Mouse (Mus musculus) neural tube, embryonic 10.5 days (tissue): ENCODE data around the gene Numb.

Experiments used
- DNase-seq: peaks from one replicate; pipeline ENCODE4 v3.0.0-alpha.2; 2017; ENCODE audit warnings: low spot score; ENCODE audit errors: extremely low spot score

Gene Numb

DNA sequence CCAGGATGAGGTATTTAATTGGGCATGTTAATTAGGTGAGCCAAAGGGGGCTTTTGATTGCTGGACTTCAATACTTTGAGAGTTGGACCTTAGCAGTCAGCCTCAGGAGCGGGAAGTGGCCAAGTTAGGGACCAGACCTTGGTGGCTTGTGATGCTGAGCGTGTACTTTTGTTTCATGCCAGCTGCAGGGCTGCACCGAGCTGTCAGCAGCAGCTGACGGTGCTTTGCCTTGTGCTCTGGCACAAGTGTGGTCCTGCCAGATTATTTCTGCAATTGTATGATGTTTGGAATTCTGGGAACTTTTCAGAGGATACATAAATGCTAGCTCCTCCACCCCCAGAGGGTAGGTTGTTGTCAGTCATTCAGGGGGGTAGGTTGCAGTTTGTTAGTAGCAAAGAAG, 136.4 kb downstream of the Numb start:
- DNase-seq: no peak

DNA sequence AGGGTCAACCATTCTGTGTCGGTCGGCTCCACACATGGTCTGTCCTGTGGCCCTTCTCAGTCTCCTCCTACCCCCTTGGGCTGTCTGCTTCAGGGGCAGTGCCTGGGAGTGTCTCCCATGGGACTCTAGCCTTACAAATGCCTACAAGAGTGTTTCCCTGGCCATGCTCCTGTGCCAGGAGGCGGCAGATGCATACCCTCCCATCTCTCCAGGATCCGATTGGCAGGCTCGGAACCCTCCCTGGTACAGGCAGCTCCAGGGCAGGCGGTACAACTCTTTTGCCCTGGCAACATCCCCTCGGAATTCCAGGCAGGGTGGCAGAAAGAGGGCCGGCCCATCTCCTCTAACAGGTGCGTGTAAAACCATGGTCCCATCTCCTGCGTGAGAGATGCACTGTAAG, 139.1 kb downstream of the Numb start:
- DNase-seq: no peak

DNA sequence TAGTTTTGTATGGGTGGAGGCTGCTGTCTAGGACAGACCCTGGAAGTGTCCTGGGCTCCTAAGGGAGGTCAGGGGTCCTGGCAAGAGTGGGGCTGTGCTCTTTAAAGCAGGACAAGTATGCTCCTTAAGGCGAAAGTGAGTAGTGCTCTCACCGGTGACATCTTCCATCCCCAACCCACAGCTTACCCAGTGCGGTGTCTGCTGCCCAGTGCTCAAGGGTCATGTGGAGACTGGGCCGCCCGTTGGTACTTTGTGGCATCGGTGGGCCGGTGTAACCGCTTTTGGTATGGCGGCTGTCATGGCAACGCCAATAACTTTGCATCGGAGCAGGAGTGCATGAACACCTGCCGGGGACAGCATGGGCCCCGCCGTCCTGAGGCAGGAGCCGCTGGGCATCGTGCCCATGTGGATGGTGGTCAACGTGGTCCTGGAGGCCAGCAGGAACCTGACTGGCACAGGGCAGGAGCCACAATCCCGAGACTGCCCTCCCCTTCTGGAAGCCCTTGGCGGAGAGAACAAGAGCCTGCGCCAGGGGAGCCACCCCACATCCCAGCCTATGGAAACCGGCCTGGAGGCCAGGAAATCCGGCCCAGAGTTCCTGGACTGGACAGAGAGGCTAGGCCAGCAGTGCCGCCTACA, 140.0 kb downstream of the Numb start:
- DNase-seq: no peak

DNA sequence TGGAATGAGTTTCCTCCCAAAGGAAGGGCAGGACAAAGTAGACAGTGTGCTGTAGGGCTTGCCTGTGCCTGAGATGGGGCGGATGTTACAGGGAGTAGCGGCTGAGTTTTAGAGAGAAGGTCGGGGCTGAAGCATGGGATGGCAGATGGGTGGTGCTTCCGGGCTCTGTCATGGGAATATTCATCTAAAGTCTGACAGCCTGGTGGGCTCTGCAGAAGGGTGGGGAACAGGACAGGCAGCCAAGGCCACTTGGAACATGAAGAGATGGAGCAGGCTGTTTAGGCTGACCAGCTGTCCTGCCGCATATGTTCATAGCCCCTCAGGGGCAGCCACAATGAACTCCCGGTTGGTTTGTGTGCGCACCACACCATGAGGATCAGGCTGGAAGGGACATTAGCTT, 140.5 kb downstream of the Numb start:
- DNase-seq: no peak

DNA sequence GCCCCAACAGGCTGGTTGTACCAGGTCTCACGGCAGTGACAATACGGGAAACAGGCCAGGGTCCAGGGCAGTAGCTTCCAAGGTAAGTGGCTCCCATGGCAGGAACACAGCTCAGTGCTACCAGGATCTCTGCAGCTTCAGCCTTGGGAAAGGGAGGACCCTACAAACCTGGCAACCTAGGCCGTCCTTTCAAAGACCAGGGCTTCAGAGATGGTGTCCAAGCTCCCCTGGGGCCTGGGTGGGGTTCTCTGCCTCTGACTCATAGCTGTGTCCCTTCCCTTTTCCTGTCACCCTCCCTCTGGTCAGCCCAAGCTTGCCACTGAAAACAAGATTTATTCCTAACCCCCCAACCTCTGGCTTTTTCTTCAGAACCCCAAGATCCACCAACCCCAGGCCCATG, 141.6 kb downstream of the Numb start:
- no peak for DNase-seq

DNA sequence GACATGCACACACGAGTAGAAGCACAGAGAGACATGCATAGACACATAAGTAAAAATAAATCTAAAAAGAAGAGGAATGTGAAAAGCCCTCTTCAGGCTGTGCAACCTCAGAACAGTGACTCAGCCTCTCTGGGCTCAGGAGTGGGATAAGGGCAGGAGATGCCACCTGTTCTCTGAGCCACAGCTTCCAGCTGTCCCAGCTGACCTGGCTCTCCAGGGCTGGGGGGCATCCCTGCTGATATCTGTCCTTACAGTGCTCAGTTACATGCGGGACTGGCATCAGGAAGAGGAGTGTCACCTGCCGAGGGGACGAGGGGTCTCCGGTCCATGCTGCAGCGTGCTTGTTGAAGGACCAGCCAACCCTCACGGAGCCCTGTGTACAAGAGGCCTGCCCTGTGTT, 145.0 kb downstream of the Numb start:
- no peak for DNase-seq

DNA sequence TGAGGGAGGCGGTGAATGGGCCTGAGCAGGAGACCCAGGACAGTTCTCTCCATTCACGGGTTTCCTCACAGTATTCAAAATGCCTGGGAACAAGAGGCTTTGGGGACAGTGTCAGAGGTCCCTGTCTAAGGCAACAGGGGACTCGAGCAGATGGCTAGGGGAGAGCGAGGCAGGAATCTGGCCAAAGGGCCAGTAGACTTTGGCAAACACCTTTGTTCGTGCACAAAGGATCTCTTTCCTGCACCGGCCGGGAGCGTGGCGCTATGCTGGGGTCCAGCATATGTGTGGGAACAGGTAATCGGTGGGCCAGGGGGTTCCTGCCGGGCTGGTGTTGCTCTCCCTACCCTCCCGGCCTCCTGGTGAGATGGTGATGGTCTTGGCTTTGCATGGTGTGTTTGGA, 146.1 kb downstream of the Numb start:
- no peak for DNase-seq

DNA sequence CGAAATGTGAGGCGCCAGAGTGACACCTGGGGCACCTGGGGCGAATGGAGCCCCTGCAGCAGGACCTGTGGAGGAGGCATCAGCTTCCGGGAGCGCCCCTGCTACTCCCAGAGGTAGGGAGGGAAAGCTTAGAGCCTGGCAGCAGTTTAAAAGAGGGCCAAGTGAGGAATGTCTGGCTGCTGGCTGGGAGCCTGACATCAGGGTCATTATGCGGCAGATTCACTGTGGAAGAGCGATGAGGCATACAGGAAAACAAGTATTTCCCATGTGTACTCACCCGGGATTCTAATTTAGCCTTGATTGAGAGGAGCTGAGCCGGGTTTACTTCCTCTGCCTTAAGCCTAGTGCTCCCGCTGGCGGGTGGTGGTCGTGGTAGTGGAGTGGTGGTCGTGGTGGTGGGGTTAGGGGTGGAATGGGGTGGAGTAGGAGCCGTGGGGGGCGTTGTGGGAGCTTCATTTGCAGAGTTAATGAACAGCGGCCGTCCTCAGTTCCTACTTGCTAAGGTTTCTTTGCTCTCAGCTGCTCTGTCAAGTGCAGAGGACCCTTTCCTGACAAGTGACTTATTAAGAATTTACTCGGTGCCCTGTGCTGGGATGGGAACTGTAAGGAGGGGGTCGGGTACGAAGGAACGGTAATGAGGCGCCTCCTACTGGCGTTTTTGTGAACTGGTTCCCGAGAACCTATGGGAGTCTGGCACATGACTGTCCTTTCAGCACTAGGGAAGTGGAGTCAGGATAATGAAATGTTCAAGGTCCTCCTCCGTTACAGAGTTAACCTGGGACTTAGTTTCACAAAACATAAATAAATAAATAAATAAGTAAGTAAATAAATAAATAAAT, 151.1 kb downstream of the Numb start:
- peak; percentile 82 for DNase-seq

DNA sequence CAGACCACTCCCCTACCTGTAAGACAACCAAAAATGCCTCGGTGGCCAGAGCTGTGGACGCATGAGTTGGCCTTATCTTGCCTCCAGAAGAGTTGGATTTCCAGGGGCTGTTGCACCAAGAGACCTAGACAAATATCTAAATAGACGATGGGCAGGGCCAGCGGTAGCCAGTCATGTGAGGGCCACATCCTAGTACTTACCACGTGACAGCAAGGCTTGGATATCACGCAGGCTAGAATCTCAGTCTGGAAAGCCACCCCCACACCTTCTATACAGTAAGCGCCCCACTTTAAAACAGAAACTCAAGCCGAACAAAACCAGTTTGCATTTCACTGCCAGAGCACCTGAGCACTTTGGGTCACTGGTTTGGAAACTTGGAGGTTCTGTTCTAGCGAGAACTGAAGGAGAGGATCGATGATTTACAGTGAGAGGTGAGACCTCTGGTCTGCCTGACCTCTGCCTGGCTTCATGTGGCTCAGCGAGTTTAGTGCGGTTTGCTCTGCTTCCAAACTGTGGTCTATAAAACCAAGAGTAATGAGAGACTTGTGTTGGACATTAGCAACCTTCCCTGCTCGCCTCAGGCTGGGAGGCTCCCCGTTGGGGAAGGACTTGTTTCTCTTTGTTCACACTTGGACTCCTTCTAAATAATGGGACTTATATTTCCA, 153.4 kb downstream of the Numb start:
- no peak for DNase-seq

DNA sequence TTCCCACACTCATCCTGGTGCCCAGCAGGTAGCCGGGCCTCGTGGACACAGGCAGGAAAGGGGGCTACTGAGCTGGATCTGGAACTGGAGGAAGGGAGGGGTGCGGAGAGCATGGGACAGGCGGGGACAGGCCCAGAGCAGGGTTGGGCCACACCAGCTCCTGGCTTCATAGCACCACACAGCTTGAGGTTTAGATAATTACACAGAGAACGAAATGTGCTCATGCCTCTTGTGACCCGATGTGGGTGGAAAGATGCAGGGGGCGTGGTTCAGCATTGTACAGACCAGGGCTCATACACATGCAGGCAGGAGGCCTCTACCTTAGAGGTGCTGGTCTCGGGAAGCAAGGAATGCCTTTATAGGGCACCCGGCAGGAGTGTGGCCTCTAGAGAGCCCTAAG, 153.9 kb downstream of the Numb start:
- DNase-seq: no peak

DNA sequence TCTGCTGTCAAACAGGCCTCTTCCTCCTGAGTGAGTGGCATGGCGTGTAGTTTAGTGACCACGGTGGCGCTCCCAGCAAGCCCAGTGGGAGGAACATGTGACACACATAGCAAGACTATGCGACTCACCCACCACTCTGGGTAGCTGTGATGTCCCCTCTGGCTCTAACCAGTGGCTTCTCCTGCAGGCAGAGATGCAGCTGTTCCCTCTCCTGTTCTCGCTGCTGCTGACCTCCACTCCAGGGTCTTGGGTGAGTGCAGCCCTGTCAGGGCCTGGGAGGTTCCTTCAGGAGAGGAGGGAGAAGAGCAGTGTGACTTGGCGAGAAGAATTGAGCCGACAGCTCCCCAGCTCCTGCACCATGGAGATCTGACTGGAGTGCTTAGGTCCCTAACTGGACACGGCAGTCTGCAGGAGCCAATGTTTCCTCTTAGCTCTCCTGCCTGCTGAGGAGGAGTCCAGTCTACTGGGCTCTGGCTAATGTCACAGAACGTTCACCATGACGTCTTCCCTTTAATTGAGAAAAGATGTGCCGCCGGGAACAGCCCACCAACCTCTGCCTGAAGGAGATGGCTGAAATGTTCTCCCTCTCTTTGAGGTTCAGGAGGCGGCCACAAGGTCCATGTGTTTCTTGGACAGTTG, 155.7 kb downstream of the Numb start:
- DNase-seq: no peak

DNA sequence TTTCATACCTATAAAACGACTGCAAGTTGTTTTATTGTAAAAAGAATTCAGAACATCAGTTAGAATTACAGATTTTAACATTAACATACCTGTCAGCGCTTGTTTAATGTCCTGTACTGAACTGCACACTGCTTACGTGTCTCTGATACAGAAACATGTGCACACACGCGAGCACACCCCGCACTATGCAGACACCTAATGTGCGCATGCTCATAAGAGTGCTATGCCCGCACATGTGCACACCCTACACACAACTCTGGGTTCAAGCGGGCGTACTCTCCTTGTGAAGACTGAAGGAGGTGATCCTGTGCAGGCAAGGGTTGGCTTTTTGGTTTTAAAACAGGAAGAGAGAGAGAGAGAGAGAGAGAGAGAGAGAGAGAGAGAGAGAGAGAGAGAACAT, 157.2 kb downstream of the Numb start:
- DNase-seq: no peak

DNA sequence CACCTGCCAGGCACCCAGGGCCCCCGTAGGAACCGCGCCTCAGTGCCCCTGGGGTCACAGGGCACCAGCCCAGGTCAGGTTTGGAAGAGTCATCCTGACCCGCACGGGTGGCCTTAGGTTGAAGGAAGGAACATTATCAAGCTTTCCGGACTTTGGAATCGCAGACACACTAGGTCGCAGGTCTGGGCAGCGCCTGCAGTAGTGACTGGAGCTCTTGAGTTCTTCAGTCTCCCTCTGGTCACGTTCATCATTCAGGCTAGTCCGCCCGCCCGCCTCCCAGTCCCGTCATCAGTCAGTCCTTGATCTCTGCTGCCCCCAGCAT, 157.7 kb downstream of the Numb start:
- DNase-seq: no peak

DNA sequence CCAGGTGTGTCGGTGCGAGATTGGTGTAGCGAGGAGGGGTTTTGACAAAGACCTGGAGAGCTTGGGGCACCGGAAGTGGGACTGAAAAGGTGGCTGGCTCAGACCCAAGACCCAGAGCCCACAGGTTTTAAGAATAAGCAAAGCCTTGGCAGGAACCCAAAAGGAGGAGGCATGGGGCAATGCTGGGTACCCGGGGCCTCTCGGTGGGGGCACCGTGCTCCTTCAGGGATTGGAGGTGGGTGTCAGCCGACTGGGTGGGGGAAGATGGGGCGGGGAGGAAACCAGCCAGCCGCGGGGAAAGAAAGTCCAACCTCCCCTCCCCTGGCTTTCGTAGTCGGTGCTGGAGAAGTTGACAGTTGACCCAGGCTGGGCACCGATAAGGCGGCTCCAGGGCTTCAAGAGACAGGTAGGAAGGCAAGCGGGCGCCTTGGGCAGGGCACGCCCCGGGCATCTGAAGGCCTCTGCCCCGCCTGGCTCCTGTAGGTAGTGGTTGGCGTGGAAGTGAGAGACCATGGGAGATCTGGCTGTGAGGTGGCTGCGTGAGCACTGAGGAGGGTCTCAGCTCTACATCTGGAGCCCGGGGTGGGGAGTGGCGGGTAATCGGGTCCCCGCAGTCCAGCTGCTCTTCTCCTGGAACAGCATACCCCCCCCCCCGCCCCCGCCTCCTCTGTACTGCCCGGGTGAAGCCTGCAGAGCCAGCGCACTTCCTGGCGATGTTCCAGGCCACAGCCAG, 158.3 kb downstream of the Numb start, which contains the start of gene Papln:
Papln (plus strand) TSS at position 324 of the 733 bp plus-strand sequence.
- DNase-seq: no peak

DNA sequence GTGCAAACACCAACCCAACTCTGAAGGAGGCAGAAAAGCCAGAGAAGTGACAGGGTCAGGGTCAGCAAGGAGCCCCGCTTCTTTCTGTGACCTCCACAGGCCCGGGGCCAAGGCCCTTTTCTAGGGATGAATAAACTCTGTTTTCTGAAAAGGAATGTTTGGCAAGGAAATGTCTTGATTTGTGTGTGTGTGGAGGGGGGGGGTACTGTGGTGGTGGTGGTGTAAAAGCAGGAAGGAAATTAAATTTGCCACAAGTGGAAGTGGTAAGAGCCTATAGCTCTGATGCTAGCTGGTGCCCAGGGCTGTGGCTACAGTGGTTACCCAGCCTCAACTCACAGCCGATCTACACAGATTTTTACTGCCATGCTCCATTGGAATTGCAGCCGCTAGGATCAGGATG, 159.0 kb downstream of the Numb start:
- DNase-seq: no peak

DNA sequence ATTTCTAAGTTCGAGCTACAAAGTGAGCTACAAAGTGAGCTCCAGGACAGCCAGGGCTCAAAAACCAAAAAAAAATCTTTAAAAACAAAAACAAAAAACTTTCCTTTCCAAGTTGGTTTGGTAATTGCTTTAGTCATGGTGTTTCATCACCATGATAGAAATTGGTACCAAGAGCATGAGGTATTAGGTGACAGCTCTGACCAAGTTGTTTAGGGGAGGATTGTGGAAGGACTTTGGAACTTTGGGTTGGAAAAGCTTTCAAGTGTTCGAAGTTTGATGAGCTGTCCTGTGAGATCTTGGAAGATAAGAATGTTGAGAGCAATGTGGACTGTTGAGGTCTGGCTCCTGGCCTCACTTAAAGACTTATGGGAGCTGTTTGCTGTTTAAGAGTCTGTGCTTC, 161.5 kb downstream of the Numb start:
- no peak for DNase-seq

DNA sequence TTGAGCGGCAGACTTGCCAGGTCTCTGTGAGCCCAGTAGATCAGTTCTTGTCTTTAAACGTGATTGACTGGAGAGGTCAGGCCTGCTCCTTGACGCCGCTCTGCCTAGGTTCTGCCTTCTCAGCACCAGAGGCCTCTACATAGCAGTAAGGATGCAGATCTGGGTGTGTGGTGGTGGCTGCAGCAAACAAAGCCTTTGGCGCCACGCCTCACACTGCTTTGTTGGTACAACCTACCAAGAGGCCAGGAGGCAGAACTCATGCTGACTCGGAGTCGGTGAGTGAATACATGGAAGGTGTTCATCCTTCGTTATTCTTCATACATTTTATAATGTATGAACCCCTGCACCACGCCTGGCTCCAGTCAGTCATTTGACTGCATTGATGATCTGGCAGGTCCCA, 163.0 kb downstream of the Numb start:
- DNase-seq: no peak

DNA sequence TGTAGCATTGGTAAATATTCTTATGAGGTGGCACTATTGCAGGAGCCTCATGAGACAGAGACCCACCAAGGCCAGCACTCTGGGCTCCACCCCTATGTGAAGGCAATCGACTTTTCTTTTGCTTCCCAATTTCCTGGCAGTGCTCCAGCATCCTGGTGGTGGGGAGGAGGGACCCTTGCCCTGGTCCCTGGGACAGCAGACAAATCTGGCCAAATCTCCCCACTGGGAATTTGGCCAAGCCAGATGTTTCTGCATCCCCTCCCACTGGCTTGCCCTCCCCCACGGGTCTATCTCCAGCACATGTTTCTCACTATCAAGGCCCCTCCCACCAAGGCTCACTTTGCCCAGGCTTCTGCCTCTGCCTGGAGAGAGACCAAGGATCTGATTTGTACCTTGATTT, 169.2 kb downstream of the Numb start:
- DNase-seq: no peak

DNA sequence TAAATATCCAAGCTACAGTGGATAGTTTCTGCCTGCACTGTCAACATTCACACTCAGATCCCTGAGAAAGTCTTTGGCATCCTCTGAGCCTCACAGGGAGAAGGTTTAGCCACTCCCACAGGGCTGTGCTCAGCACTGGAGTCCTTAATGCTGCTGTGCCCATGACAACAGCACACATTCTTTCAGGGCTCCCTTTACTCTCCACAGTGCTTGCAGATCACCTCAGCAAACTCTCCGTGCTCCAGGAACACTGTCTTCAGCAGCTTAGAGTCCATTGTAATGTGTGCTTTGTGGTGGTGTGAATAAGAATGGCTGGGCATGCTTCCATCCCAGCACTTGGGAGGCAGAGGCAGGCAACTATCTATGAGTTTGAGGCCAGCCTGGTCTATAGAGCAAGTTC, 172.5 kb downstream of the Numb start:
- DNase-seq: no peak
